Mouse (Mus musculus): Measurements from ENCODE around the gene Anks1b.

DNA sequence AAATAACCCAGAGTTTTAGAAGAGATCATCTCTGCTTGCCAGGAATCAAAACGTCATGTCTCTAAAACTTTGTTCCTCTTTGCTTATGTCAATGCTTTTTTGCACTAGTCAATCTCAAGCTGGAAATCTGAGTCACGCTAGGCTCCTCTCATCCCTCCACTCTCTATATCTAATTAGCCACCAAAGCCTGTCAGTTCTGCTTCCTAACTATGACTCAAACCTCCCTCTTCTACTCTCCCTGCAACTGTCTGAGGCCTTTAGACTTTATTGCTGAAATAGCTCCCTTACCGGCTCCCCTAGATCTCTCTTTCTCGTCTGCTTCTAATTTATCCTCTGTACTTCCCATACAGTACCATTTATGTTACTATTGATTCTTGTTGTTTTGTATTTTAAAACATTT, 456.5 kb downstream of the Anks1b start:
- TF ChIP-seq POLR2A (IDR thresholded peaks at IDR 0.05; ENCODE audit: low read depth, low read length) = no peak
- no peak for TF ChIP-seq CTCF (IDR thresholded peaks at IDR 0.05; ENCODE audit: extremely low read depth, insufficient read depth, insufficient read length, insufficient replicate concordance)
